Mouse (Mus musculus) forebrain, embryonic 11.5 days (tissue): Measurements from ENCODE around the gene Ttll10. TPM values are rescaled to one million over a fixed set of nuclear protein-coding genes. Genes with fewer than 3 reads are reported as not detected.

Experiments used
- ATAC-seq: fragments of 200-750 bp; cut with Nextera tagmentation; replicated peaks from 2 replicates; pipeline ENCODE4 v1.8.0; 2017; ENCODE audit warnings: moderate TSS enrichment; ENCODE audit not compliant: low FRiP score
- DNase-seq: peaks from one replicate; pipeline ENCODE4 v3.0.0-alpha.2; 2017; ENCODE audit warnings: low spot score
- H3K27ac ChIP-seq: fragments of 300-500 bp; sonication (generic); 2 replicates; pipeline ENCODE4 v1.5.1; 2014; ENCODE audit warnings: low read depth, low read length
- H3K27me3 ChIP-seq: fragments of 300-500 bp; sonication (generic); 2 replicates; pipeline ENCODE4 v1.6.1; 2014; ENCODE audit warnings: mild to moderate bottlenecking, low read length, mixed read lengths; ENCODE audit not compliant: control insufficient read depth, insufficient read depth
- H3K36me3 ChIP-seq: fragments of 300-500 bp; sonication (generic); 2 replicates; pipeline ENCODE4 v1.6.1; 2014; ENCODE audit warnings: mild to moderate bottlenecking, low read length, moderate library complexity, mixed read lengths; ENCODE audit not compliant: control insufficient read depth, insufficient read depth
- H3K4me1 ChIP-seq: fragments of 300-500 bp; sonication (generic); replicated peaks from 2 replicates; pipeline ENCODE4 v1.6.1; 2014; ENCODE audit warnings: low read length, mixed read lengths; ENCODE audit not compliant: control insufficient read depth, insufficient read depth
- H3K4me2 ChIP-seq: fragments of 300-500 bp; sonication (generic); 2 replicates; pipeline ENCODE4 v1.6.1; 2014; ENCODE audit warnings: low read depth, mild to moderate bottlenecking, low read length, moderate library complexity, mixed read lengths; ENCODE audit not compliant: severe bottlenecking
- H3K4me3 ChIP-seq: fragments of 300-500 bp; sonication (generic); 2 replicates; pipeline ENCODE4 v1.5.1; 2014; ENCODE audit warnings: low read depth, low read length
- H3K9ac ChIP-seq: fragments of 300-500 bp; sonication (generic); 2 replicates; pipeline ENCODE4 v1.6.1; 2014; ENCODE audit warnings: low read length
- H3K9me3 ChIP-seq: fragments of 300-500 bp; sonication (generic); 2 replicates; pipeline ENCODE4 v1.6.1; 2016; ENCODE audit warnings: low read length, mixed read lengths; ENCODE audit not compliant: control insufficient read depth
- WGBS: fragments of 180-500 bp; shearing (Covaris S2); extraction: QIAGEN DNeasy Blood & Tissue Kit; methylation state at CpG from one replicate; pipeline ENCODE4 v1.1.7; 2014; 5-methylcytosine and 5-hydroxymethylcytosine counted together
- polyA plus RNA-seq: library from polyadenylated mRNA; unstranded; fragments of >200 nt; fragmentation: Nextera tagmentation; extraction: Ambion mirVana; gene quantifications from 2 replicates; pipeline ENCODE4 v1.2.1, GENCODE M21; 2014

Ttll10 gene
- polyA plus RNA-seq, 1 experiment from 2014 or later = 0.33 TPM

GRCm38 (mm10) chr4:156026013-156026412 is 33.2 kb downstream of the Ttll10 start, which contains the start of gene Tnfrsf18:
TSS of gene Tnfrsf18 (plus strand) at chr4:156026164.
- H3K36me3 ChIP-seq = no peaks in the 10 kb centered on the region; the same call in 1 of the 2 replicates
- 71% methylated on average over 4 of the region's 4 CpGs for WGBS
- H3K4me1 ChIP-seq = peaks cover 4% of the 10 kb centered on the region
- no peak within 1 kb of the TSS for H3K4me3 ChIP-seq
- no peak within 1 kb of the TSS for H3K4me2 ChIP-seq
- H3K9me3 ChIP-seq = no peaks in the 10 kb centered on the region
- H3K27ac ChIP-seq = no peak within 1 kb of the TSS
- ATAC-seq (no peak), DNase-seq (no peak)
- no peak within 1 kb of the TSS for H3K9ac ChIP-seq
- no peaks in the 10 kb centered on the region for H3K27me3 ChIP-seq

- Histone ChIP-seq H3K4me3 (no peak overlapping the region), H3K4me2 (no peak overlapping the region), H3K9ac (no peak overlapping the region), H3K27ac (no peak overlapping the region), H3K4me1 (no peaks in the 10 kb centered on the region), H3K9me3 (no peaks in the 10 kb centered on the region), H3K36me3 (no peaks in the 10 kb centered on the region; the same call in 1 of the 2 replicates), H3K27me3 (no peaks in the 10 kb centered on the region)
- WGBS = 96% methylated on average over 7 of the region's 7 CpGs
- no peak for DNase-seq
- ATAC-seq = no peak
These were observed 35.0 kb downstream of the Ttll10 start for GRCm38 (mm10) chr4:156024184-156024583.

GRCm38 (mm10) chr4:156023520-156023919 is 35.7 kb downstream of the Ttll10 start:
- no peak for ATAC-seq
- Histone ChIP-seq H3K36me3 (no peaks in the 10 kb centered on the region; the same call in 1 of the 2 replicates), H3K4me1 (no peaks in the 10 kb centered on the region), H3K27ac (no peak overlapping the region), H3K27me3 (no peaks in the 10 kb centered on the region), H3K4me3 (no peak overlapping the region), H3K9me3 (no peaks in the 10 kb centered on the region), H3K9ac (no peak overlapping the region), H3K4me2 (no peak overlapping the region)
- no peak for DNase-seq
- 82% methylated on average over 9 of the region's 9 CpGs for WGBS

DNA sequence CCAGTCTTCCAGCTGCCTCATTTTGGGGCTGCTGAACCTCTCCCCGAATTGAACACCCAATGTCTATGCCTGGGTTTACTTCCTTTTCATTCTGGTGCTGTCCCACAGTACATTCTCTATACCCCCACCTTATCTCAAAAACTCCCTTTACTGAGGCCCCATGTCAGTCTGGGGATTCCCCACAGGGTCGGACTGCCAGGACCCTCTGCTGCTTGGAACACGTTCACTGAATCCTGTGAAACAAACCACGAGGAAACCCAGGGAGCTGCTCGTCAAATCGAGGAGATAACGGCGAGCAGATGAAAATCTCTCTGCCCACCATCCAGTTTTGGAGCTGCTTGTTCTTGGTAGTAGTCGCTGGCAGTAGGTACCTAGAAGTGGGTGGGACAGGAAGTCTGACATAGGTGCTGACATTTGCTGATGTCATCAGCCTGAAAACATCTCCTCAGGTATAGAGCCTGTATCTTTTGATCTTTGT is 37.2 kb downstream of the Ttll10 start:
- Histone ChIP-seq H3K27ac (no peak overlapping the region), H3K4me3 (no peak overlapping the region), H3K9ac (no peak overlapping the region), H3K36me3 (no peaks in the 10 kb centered on the region), H3K4me2 (no peak overlapping the region), H3K27me3 (no peaks in the 10 kb centered on the region), H3K4me1 (no peaks in the 10 kb centered on the region), H3K9me3 (no peaks in the 10 kb centered on the region)
- WGBS = 85% methylated on average over 9 of the region's 9 CpGs
- no peak for ATAC-seq
- DNase-seq = no peak

GRCm38 (mm10) chr4:156021381-156021780 is 37.8 kb downstream of the Ttll10 start:
- no peak overlapping the region for H3K27ac ChIP-seq
- 89% methylated on average over 3 of the region's 3 CpGs for WGBS
- no peaks in the 10 kb centered on the region for H3K27me3 ChIP-seq
- DNase-seq (no peak), ATAC-seq (no peak)
- H3K4me1 ChIP-seq = no peaks in the 10 kb centered on the region
- H3K9ac ChIP-seq = no peak overlapping the region
- H3K36me3 ChIP-seq = no peaks in the 10 kb centered on the region
- no peak overlapping the region for H3K4me2 ChIP-seq
- H3K9me3 ChIP-seq = no peaks in the 10 kb centered on the region
- H3K4me3 ChIP-seq = no peak overlapping the region

DNA sequence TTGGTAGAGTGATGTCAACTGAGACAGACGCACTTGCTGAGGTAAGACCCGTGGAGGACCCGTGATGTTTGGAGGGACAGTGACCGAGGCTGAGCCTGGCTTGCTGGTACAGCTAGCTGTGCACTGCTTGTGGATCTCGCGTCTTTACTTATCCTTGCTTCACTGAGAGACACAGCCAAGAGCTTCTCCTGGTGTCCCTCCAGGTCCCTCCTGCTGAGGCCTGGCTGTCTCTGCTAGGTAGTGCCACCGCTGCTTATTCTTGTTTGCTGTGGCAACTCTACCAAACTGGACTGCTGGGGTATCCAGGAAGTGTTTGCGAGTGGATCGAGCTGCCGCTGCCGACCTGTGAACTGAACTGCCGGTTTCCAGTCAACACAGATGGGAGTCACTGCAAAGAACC is 39.4 kb downstream of the Ttll10 start:
- Histone ChIP-seq H3K9ac (no peak overlapping the region), H3K27ac (no peak overlapping the region), H3K27me3 (no peaks in the 10 kb centered on the region), H3K4me3 (no peak overlapping the region), H3K9me3 (no peaks in the 10 kb centered on the region), H3K4me2 (no peak overlapping the region), H3K4me1 (no peaks in the 10 kb centered on the region), H3K36me3 (no peaks in the 10 kb centered on the region)
- 94% methylated on average over 12 of the region's 12 CpGs for WGBS
- DNase-seq = no peak
- ATAC-seq = no peak

DNA sequence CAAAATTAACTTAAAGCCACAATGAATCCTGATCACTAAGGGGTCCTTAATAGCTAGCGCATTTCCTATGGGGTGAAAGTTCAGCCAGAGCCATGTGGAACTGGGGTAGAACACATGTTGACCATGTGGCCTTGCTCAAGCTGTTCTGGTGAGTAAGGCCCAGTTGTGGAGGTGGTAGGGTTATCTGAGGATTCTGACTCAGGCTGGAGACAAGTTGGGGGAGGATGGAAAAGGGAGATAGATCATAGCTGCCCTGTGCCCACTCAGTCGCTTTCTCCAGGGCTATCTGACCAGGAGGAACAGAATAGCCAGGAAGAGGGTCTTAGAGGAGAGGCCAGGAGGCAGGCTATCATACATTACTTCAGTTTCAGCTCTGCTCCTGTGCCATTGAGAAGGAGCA is 44.8 kb downstream of the Ttll10 start:
- no peak overlapping the region for H3K4me2 ChIP-seq
- no peak overlapping the region for H3K27ac ChIP-seq
- no peaks in the 10 kb centered on the region for H3K27me3 ChIP-seq
- no peaks in the 10 kb centered on the region for H3K4me1 ChIP-seq
- DNase-seq (no peak), ATAC-seq (no peak)
- H3K4me3 ChIP-seq = no peak overlapping the region
- H3K9ac ChIP-seq = no peak overlapping the region
- H3K9me3 ChIP-seq = no peaks in the 10 kb centered on the region
- H3K36me3 ChIP-seq = peaks cover 9% of the 10 kb centered on the region; the same call in 1 of the 2 replicates
- WGBS = 88% methylated on average over 2 of the region's 2 CpGs

GRCm38 (mm10) chr4:156013637-156014036 is 45.6 kb downstream of the Ttll10 start, which contains the start of gene Tnfrsf4:
TSS of gene Tnfrsf4 (plus strand) at chr4:156013843.
- H3K36me3 ChIP-seq = peaks cover 14% of the 10 kb centered on the region; the same call in 1 of the 2 replicates
- ATAC-seq = no peak
- no peaks in the 10 kb centered on the region for H3K27me3 ChIP-seq
- no peak within 1 kb of the TSS for H3K9ac ChIP-seq
- H3K9me3 ChIP-seq = no peaks in the 10 kb centered on the region
- H3K27ac ChIP-seq = no peak within 1 kb of the TSS
- H3K4me2 ChIP-seq = no peak within 1 kb of the TSS
- no peak for DNase-seq
- H3K4me3 ChIP-seq = no peak within 1 kb of the TSS
- WGBS = 88% methylated on average over 8 of the region's 8 CpGs
- no peaks in the 10 kb centered on the region for H3K4me1 ChIP-seq

DNA sequence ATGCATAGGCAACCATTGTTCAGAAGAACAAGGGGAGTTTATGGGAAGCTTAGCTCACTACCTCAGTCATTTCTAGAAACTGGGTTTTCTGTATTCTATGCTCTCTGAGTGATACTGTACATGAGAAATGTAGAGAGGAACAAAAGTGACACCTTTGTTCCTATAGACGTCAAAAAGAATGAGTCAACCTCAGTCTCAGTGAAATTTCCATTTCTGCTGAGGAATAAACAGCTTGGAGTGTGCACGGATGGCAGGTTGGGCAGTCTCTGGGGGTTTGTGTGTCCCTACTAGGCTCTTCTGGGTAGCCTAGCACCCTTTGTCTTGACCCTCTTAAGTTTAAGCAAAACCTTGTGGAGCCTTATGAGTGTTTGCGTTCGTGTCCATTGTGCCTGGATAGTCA is 50.8 kb downstream of the Ttll10 start:
- H3K9ac ChIP-seq = no peak overlapping the region
- no peak overlapping the region for H3K27ac ChIP-seq
- no peak for ATAC-seq
- no peaks in the 10 kb centered on the region for H3K9me3 ChIP-seq
- no peaks in the 10 kb centered on the region for H3K4me1 ChIP-seq
- no peak overlapping the region for H3K4me2 ChIP-seq
- peaks cover 26% of the 10 kb centered on the region for H3K36me3 ChIP-seq
- 94% methylated on average over 4 of the region's 4 CpGs for WGBS
- H3K27me3 ChIP-seq = no peaks in the 10 kb centered on the region
- no peak overlapping the region for H3K4me3 ChIP-seq
- DNase-seq = no peak
